Comparison of ENCODE assay signal across 14 mouse cellular contexts in genomic region chr8:126455383-126455782, GRCm38 (mm10). TPM values are rescaled to one million over a fixed set of nuclear protein-coding genes. Genes with fewer than 3 reads are reported as not detected.
DNase-seq lines count a peak whose midpoint lies in the region; ATAC-seq and TF ChIP-seq lines count a peak whose summit lies in the region.
"Had no signal": no experiment of that assay in that cellular context is flagged by ENCODE, and none has a peak within 500 bp of the region (broad histone marks: within the 10 kb centered on the region; RNA-seq: fewer than 3 reads in every experiment).

No protein-coding gene starts in this region.

- no peaks in the 10 kb centered on the region for H3K79me2 ChIP-seq in CH12.LX (replicated peaks; ENCODE audit: control insufficient read depth, extremely low read depth, insufficient read depth, poor library complexity, severe bottlenecking)

- WGBS in hindbrain, embryonic 15.5 days, result 71% methylated on average over 7 of the region's 7 CpGs
- WGBS in hindbrain, embryonic 13.5 days, result 75% methylated on average over 7 of the region's 7 CpGs
- 82% methylated on average over 7 of the region's 7 CpGs for WGBS in liver, embryonic 13.5 days (ENCODE audit: insufficient replicate concordance)

- no peak overlapping the region for H3K27ac ChIP-seq in hindbrain, embryonic 15.5 days (replicated peaks)
- H3K27ac ChIP-seq in hindbrain, embryonic 13.5 days, result no peak overlapping the region
- no peak overlapping the region for H3K27ac ChIP-seq in CH12.LX (ENCODE audit: insufficient read depth, low read depth)
- H3K27ac ChIP-seq in liver, embryonic 13.5 days, result no peak overlapping the region
- H3K27ac ChIP-seq: midbrain, embryonic 13.5 days had no signal

- H3K9ac ChIP-seq in hindbrain, embryonic 15.5 days, result no peak overlapping the region
- no peak overlapping the region for H3K9ac ChIP-seq in hindbrain, embryonic 13.5 days
- no peak overlapping the region for H3K9ac ChIP-seq in CH12.LX (ENCODE audit: insufficient read depth, low read depth)
- H3K9ac ChIP-seq in liver, embryonic 13.5 days, result no peak overlapping the region
- H3K9ac ChIP-seq: midbrain, embryonic 13.5 days had no signal

- no peaks in the 10 kb centered on the region for H3K27me3 ChIP-seq in hindbrain, embryonic 15.5 days
- H3K27me3 ChIP-seq in hindbrain, embryonic 13.5 days, result no peaks in the 10 kb centered on the region
- H3K27me3 ChIP-seq in CH12.LX (replicated peaks), result no peaks in the 10 kb centered on the region
- H3K27me3 ChIP-seq in liver, embryonic 13.5 days, result no peaks in the 10 kb centered on the region
- H3K27me3 ChIP-seq: midbrain, embryonic 13.5 days had no signal

- no peaks in the 10 kb centered on the region for H3K4me1 ChIP-seq in hindbrain, embryonic 15.5 days (replicated peaks)
- no peaks in the 10 kb centered on the region for H3K4me1 ChIP-seq in hindbrain, embryonic 13.5 days (replicated peaks)
- H3K4me1 ChIP-seq in CH12.LX (ENCODE audit: control insufficient read depth in 1 of 2, insufficient read depth in 2 of 2), result no peaks in the 10 kb centered on the region
- no peaks in the 10 kb centered on the region for H3K4me1 ChIP-seq in liver, embryonic 13.5 days (replicated peaks)
- H3K4me1 ChIP-seq: midbrain, embryonic 13.5 days had no signal

- no peak for DNase-seq in CH12.LX (ENCODE audit: extremely low read depth)
- peak; percentile 46 for DNase-seq in embryo, embryonic 11 days
- DNase-seq in liver, embryonic 13.5 days, result no peak
- DNase-seq in cerebellum, adult 18-20 months, result no peak
- DNase-seq in urinary bladder, postnatal 14 days (ENCODE audit: low spot score), result no peak
- DNase-seq in cerebellum, adult 9-10 months, result no peak
- DNase-seq: adrenal gland, adult 2 months; cerebellum, adult 9-11 months; heart, postnatal 10 days; kidney, adult 9 months; lung, adult 18-20 months had no signal

- dilution Hi-C loops in CH12.LX (cut with MboI; ENCODE audit: extremely low pct_ligation_motif_present, extremely low pct_unique_long_range_greater_than_20kb, low sequenced_read_pairs), result no loop called here

- no peak for TF ChIP-seq POLR2A in CH12.LX (IDR thresholded peaks at IDR 0.05; ENCODE audit: low read depth, low read length)

- H3K9me3 ChIP-seq in hindbrain, embryonic 15.5 days, result no peaks in the 10 kb centered on the region
- no peaks in the 10 kb centered on the region for H3K9me3 ChIP-seq in hindbrain, embryonic 13.5 days
- H3K9me3 ChIP-seq in CH12.LX (replicated peaks; ENCODE audit: low read length), result no peaks in the 10 kb centered on the region
- H3K9me3 ChIP-seq in liver, embryonic 13.5 days (replicated peaks), result no peaks in the 10 kb centered on the region
- H3K9me3 ChIP-seq: midbrain, embryonic 13.5 days had no signal

- no peak for TF ChIP-seq EP300 in CH12.LX (IDR thresholded peaks at IDR 0.05; ENCODE audit: low read length)

- H3K4me2 ChIP-seq in hindbrain, embryonic 15.5 days, result no peak overlapping the region
- H3K4me2 ChIP-seq in hindbrain, embryonic 13.5 days, result no peak overlapping the region
- no peak overlapping the region for H3K4me2 ChIP-seq in CH12.LX (ENCODE audit: insufficient read depth, low read depth, poor library complexity, severe bottlenecking)
- no peak overlapping the region for H3K4me2 ChIP-seq in liver, embryonic 13.5 days
- H3K4me2 ChIP-seq: midbrain, embryonic 13.5 days had no signal

- no peak overlapping the region for H3K4me3 ChIP-seq in hindbrain, embryonic 15.5 days
- no peak overlapping the region for H3K4me3 ChIP-seq in hindbrain, embryonic 13.5 days
- no peak overlapping the region for H3K4me3 ChIP-seq in CH12.LX (replicated peaks in 1 of 3; ENCODE audit: low read depth in 2 of 3, low read length in 2 of 3, poor library complexity in 1 of 3)
- no peak overlapping the region for H3K4me3 ChIP-seq in liver, embryonic 13.5 days (replicated peaks)
- H3K4me3 ChIP-seq: midbrain, embryonic 13.5 days had no signal

- in situ Hi-C loops in CH12.LX (cut with MboI; ENCODE audit: low pct_ligation_motif_present, low pct_unique_long_range_greater_than_20kb, low sequenced_read_pairs), result no loop called here

- no peak for TF ChIP-seq CTCF in CH12.LX (conservative IDR thresholded peaks at IDR 0.05 in 1 of 2, IDR thresholded peaks at IDR 0.05 in 1 of 2; ENCODE audit: low read depth in 2 of 2, low read length in 2 of 2)

- ATAC-seq in hindbrain, embryonic 15.5 days (ENCODE audit: low FRiP score, low read depth), result 0 out of 2 replicates have a peak, but pooled peaks have one; percentile 38
- no peak for ATAC-seq in hindbrain, embryonic 13.5 days (ENCODE audit: low FRiP score)
- ATAC-seq in liver, embryonic 13.5 days (ENCODE audit: low read depth), result 0 out of 2 replicates have a peak, but pooled peaks have one; percentile 36
- ATAC-seq: midbrain, embryonic 13.5 days had no signal

- H3K36me3 ChIP-seq in hindbrain, embryonic 15.5 days, result peaks cover 51% of the 10 kb centered on the region
- peaks cover 77% of the 10 kb centered on the region for H3K36me3 ChIP-seq in hindbrain, embryonic 13.5 days
- H3K36me3 ChIP-seq in CH12.LX (replicated peaks in 1 of 2; ENCODE audit: control insufficient read depth in 1 of 2, insufficient read depth in 1 of 2, low read length in 1 of 2), result peaks cover 72 to 92% of the 10 kb centered on the region in 2 experiments
- peaks cover 87% of the 10 kb centered on the region for H3K36me3 ChIP-seq in liver, embryonic 13.5 days

- TF ChIP-seq RAD21 in CH12.LX (IDR thresholded peaks at IDR 0.05; ENCODE audit: low read depth, low read length), result no peak

TF ChIP-seq in CH12.LX, 34 proteins besides CTCF, POLR2A, EP300 and RAD21:
- TF ChIP-seq SIN3A (IDR thresholded peaks at IDR 0.05; ENCODE audit: low read length) (no peak), ZNF384 (IDR thresholded peaks at IDR 0.05; ENCODE audit: low read depth, low read length) (peak; percentile 89)

RNA-seq across cellular contexts. Expression of gene Tarbp1, which starts 19.5 kb away (rescaled TPM):
- 1.8 TPM in 2 replicates for polyA plus RNA-seq in hindbrain, embryonic 15.5 days (2015; fragmentation: Nextera tagmentation; extraction: Ambion mirVana)
- 1.5 and 1.6 TPM in 2 replicates for polyA plus RNA-seq in hindbrain, embryonic 13.5 days (2015; fragmentation: Nextera tagmentation; extraction: Ambion mirVana)
- total RNA-seq in CH12.LX (2012; rRNA removed), result 10.4 and 11.5 TPM in 2 replicates
- 10.2 and 10.3 TPM in 2 replicates for total RNA-seq in CH12.LX (2014; rRNA removed)
- polyA plus RNA-seq in CH12.LX (2012; ENCODE audit: insufficient read length, low read depth), result 9.7 and 10.7 TPM in 2 replicates
- polyA plus RNA-seq in liver, embryonic 13.5 days (2015; fragmentation: Nextera tagmentation; extraction: Ambion mirVana), result 1.3 and 1.6 TPM in 2 replicates

RNA-seq across cellular contexts. Expression of gene Coa6, which starts 33.1 kb away (rescaled TPM):
- polyA plus RNA-seq in hindbrain, embryonic 15.5 days (2015; fragmentation: Nextera tagmentation; extraction: Ambion mirVana), result 40.4 and 45.0 TPM in 2 replicates
- polyA plus RNA-seq in hindbrain, embryonic 13.5 days (2015; fragmentation: Nextera tagmentation; extraction: Ambion mirVana), result 46.8 and 49.6 TPM in 2 replicates
- total RNA-seq in CH12.LX (2012; rRNA removed) (29.1 and 29.8 TPM in 2 replicates), CH12.LX (2014; rRNA removed) (30.3 and 36.5 TPM in 2 replicates)
- 26.1 and 26.6 TPM in 2 replicates for polyA plus RNA-seq in CH12.LX (2012; ENCODE audit: insufficient read length, low read depth)
- polyA plus RNA-seq in liver, embryonic 13.5 days (2015; fragmentation: Nextera tagmentation; extraction: Ambion mirVana), result 39.8 and 46.5 TPM in 2 replicates
